Mouse (Mus musculus) R1 (cell line): ENCODE measurements around the gene 2810408A11Rik.

Experiments
- DNase-seq: peaks from one replicate; pipeline ENCODE4 v3.0.0-alpha.2; 2018; ENCODE audit warnings: low read depth, low spot score

The 2810408A11Rik gene

GRCm38 (mm10) chr11:69912716-69913530 lies 12.1 kb upstream of the 2810408A11Rik start:
- DNase-seq = peak; percentile 27

GRCm38 (mm10) chr11:69911701-69912100 lies 10.9 kb upstream of the 2810408A11Rik start:
- no peak for DNase-seq

DNA sequence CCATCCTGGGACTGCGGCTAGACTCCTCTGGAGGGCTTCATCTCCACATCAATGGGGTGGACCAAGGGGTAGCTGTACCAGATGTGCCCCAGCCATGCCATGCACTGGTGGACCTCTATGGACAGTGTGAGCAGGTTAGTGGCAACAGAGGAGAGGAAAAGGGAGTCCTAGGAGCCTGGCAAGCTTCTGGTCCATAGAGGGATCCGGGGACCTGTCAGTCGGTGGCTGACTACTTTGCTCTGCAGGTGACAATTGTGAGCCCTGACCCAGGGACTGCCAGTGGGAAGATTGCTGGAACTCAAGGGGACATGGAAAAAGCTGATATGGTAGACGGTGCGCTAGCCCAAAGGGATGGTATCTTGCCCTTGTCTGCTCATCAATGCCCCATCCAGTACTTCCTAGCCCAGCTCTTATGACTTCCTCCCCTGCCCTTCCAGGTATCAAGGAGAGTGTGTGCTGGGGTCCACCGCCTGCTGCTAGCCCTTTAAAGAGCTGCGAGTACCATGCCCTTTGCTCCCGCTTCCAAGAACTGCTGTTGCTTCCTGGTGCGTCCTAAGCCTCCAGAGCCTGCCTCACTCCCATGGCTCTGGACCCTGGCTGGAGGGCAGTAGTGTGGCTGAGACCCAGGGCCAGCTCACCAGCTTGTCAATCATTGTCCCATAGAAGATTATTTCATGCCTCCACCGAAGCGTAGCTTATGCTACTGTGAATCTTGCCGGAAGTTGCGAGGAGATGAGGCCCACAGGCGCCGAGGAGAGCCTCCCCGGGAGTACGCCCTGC lies 10.2 kb upstream of the 2810408A11Rik start:
- no peak for DNase-seq

DNA sequence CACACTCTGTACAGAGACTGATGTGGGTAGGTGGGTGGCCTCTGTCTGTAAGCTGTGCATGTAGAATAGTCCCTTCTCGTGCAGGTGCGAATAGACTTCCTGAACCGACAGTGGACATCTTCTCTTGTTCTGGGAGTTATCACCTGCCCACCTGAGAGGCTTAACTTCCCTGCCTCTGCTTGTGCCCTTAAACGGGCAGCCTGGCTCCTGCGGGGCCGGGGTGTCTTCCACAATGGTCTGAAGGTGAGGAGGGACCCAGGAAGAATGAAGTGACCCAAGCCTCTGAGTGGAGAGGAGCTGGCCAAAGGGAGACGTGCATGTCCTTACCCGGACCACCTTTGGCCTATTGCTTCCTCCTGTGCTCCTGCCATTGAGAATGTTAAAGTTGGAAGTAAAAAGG lies 9.4 kb upstream of the 2810408A11Rik start:
- no peak for DNase-seq

GRCm38 (mm10) chr11:69909174-69909573 lies 8.4 kb upstream of the 2810408A11Rik start:
- DNase-seq = no peak

- DNase-seq = no peak
Measured at GRCm38 (mm10) chr11:69908645-69909044, 7.9 kb upstream of the 2810408A11Rik start.

DNA sequence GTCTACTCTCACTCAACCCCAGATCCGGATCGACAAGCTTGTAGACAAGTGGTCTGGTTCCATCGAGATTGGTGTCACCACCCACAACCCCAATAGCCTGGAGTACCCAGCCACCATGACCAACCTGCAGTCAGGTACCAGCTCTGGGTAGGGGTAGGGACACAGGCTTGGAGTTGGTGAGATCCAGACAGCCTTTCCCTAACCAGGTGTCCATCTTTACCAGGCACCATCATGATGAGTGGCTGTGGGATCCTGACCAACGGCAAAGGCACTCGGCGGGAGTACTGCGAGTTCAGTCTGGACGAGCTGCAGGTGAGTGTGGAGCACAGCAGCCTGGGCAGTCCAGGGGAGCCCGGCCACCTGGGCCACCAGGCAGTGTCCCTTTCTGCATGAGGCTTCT lies 3.5 kb upstream of the 2810408A11Rik start:
- no peak for DNase-seq

DNA sequence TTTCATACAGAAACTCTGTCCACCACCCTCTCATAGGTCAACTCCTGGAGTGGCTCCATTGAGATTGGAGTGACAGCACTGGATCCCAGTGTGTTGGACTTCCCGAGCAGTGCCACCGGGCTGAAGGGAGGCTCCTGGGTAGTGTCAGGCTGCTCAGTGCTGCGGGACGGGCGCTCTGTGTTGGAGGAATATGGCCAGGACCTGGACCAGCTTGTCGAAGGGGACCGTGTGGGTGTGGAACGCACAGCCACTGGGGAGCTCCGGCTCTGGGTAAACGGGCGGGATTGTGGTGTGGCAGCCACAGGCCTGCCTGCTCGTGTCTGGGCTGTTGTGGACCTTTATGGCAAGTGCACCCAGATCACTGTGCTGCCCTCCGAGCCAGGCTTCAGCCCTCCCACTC lies 2.2 kb upstream of the 2810408A11Rik start:
- no peak for DNase-seq

GRCm38 (mm10) chr11:69901993-69902392 lies 1.2 kb upstream of the 2810408A11Rik start:
- no peak for DNase-seq

- peak; percentile 99 for DNase-seq
Measured at GRCm38 (mm10) chr11:69901406-69901846, 639 bp upstream of the 2810408A11Rik start.

- no peak for DNase-seq
Measured at GRCm38 (mm10) chr11:69899870-69900269, 917 bp downstream of the 2810408A11Rik start.

GRCm38 (mm10) chr11:69895291-69895690 lies 5.5 kb downstream of the 2810408A11Rik start, which contains the start of gene Acap1:
TSS of gene Acap1 (minus strand) at chr11:69895539.
- DNase-seq = no peak

- peak; percentile 49 for DNase-seq
Measured at GRCm38 (mm10) chr11:69894671-69895070, 6.1 kb downstream of the 2810408A11Rik start.

DNA sequence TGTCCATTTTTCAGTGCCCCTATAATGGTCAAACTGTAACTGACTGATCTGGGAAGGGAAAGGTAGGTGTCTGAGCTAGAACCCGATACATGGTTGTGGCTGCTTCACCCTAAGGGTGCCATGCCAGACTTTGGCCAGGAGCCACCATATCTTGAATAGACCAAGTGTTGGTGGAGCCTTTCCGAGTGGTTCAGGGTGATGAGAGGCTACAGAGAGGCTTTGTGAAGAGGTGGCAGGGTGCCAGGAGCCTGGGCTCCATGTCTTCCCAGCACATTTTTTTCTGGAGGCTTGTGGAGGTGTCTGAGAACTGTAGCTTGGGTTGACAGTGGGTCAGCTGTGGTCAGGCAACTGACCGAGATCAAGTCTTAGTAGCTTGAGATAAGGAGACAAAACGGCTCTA lies 9.3 kb downstream of the 2810408A11Rik start:
- DNase-seq = no peak

DNA sequence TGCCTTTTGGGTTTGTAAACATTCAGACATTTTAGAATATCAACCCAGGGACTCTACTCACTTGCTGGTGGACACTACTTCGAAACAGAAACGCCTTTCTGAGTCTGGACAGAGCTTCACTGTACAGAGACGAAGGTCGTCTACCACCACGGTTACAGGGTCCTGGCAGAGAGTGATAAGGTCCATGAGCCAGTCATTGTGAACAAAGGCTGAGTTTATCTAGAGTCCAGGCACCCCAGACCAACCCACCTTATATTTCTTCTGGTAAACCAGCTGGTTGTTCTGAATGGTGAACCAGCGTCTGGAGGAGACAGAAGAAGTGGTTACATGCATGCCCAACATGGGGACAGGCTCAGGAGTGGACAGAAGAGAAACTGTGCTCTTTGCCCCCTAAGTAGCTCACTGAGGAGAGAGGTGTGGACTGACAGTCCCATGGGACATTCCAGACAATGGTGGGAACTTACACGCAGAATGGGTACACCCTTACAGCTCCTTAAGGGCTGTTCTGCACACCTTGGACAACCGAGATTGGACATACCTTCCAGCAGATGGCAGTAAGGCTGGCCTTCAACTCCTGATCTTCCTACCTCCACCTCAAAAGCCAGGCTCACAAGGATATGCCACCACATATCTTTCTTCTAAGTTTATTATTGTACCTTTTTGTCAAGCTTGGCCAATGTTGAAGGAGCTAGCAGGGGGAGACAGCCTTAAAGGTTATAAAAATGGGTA lies 13.7 kb downstream of the 2810408A11Rik start:
- DNase-seq = peak; percentile 81

GRCm38 (mm10) chr11:69884663-69885062 lies 16.1 kb downstream of the 2810408A11Rik start:
- no peak for DNase-seq

GRCm38 (mm10) chr11:69884240-69884639 lies 16.5 kb downstream of the 2810408A11Rik start:
- DNase-seq = no peak

DNA sequence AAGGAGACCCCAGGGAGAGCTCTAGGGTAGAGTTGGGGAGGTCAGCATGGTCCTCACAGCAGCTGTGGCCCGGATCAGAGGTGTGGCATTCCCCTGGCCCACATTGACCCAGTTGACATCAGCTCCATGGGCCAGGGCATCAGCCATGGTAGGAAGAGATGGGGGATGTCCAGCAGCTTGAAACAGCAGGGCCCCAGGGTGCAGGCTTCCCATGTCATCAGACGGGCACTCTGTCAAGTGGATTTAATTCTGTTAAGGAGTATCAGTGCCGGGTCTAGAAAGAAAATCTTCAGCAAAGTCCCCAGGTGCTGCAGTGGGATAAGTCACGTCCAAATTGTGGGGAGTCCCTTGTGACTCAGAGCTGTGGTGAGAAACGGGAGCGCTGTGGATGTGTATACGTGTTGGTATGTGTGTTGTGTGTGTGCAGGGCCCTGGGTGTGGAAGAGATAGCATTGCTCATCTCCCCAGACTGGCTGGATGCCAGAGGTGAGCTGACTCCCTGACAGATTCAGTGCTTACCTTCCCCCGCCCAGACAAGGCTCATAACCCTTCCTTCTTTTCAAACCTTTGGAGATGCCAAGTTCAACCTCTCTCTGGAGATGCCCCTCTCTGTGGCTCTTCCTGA lies 17.1 kb downstream of the 2810408A11Rik start:
- DNase-seq = no peak

GRCm38 (mm10) chr11:69883066-69883465 lies 17.7 kb downstream of the 2810408A11Rik start:
- DNase-seq = peak; percentile 78

- no peak for DNase-seq
Measured at GRCm38 (mm10) chr11:69881787-69882670, 18.8 kb downstream of the 2810408A11Rik start.
